Mouse (Mus musculus) CH12F3 (cell line): Measurements from ENCODE around the gene Vrtn.

Experiments used
- in situ Hi-C: fragments of 300-500 bp; cut with MboI; formaldehyde crosslinking; loops from 2 replicates; pipeline ENCODE4 v1.14.3; 2020; ENCODE audit warnings: low sequenced_read_pairs

Gene Vrtn

DNA sequence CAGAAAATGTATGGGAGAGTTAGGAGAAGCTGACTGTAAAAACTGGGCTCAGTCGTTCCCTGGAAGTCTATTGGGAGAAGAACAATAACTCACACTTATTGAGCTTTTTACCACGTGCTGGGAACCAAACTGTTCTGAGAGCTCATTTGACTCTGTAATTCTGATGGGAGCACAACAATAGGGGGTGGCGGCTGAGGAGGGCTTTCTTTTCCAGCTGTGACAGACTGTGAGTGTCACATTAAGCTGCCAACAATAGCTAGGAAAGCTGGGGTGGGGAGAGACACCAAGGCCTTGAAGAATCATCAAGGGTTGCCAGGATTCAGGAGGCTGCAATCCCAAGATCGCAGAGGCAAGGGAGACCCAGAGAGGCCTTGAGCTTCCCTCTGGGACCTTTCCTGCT is 45.4 kb downstream of the Vrtn start:
- in situ Hi-C loops, result no loop called here

GRCm38 (mm10) chr12:84687531-84687930 is 46.7 kb downstream of the Vrtn start:
- in situ Hi-C loops, result no loop called here

GRCm38 (mm10) chr12:84689051-84689450 is 48.2 kb downstream of the Vrtn start:
- in situ Hi-C loops, result no loop called here

DNA sequence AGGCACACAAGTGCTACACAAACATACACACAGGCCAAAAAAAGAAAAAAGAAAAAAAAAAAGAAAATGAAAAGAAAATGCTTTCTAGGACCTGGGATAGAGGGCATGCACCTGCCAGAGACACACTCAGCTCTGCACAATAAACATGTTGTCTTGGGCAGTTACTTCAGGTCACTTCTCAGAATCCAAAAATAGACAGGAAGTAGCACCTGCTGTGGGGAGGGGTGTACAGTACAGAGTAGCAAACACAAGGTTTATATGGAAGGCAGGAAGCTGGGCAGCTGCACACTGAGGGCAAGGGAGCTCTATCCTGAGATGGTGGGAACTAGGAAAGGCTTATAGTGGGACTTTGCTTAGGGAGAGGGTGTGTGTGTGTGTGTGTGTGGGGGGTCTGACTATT is 50.5 kb downstream of the Vrtn start:
- in situ Hi-C loops, result no loop called here

- in situ Hi-C loops, result no loop called here
Measured at GRCm38 (mm10) chr12:84692141-84692540, 51.3 kb downstream of the Vrtn start.

GRCm38 (mm10) chr12:84698319-84699081 is 57.7 kb downstream of the Vrtn start, which contains the start of gene Syndig1l:
Gene Syndig1l, minus strand, starts transcription at chr12:84698831.
- in situ Hi-C loops, result no loop called here
